Mouse (Mus musculus) small intestine, adult 2 months (tissue): Measurements from ENCODE around the gene Rere.

Experiments used
- CTCF ChIP-seq: fragments of 200-500 bp; IDR thresholded peaks from 2 replicates; pipeline ENCODE4 v1.5.1; 2012; ENCODE audit warnings: low read depth, mild to moderate bottlenecking, control low read depth, inconsistent platforms, low read length, moderate library complexity, mixed read lengths; ENCODE audit not compliant: insufficient replicate concordance, insufficient read length; ENCODE audit errors: extremely low read depth
- POLR2A ChIP-seq: fragments of 200-500 bp; IDR thresholded peaks from 2 replicates; pipeline ENCODE4 v1.6.1; 2012; ENCODE audit warnings: low read depth, mild to moderate bottlenecking, control low read depth, inconsistent platforms, low read length, moderate library complexity

DNA sequence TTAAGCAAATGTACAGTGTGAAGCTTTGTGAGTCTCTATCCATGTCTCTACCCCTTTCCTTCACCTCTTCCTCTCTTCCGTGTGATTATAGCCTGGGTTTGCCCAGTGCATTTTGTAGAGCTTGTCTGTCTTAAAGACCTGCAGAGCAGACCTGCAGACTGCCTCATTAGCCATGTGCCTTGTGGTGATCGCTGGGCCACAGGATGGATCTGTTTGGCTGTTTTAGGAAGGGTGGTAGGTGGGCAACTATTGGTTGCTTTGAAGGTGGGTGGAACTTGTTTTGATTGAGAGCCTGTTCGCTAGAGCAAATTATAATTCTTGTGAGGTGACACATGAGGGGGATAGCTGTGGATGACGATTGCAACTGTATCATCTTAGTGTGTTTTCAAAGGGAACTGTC, 207.3 kb downstream of the Rere start:
- no peak for TF ChIP-seq CTCF
- no peak for TF ChIP-seq POLR2A
